Mouse (Mus musculus) heart, postnatal 10 days (tissue): ENCODE measurements around the gene Ak8. TPM values are rescaled to one million over a fixed set of nuclear protein-coding genes. Genes with fewer than 3 reads are reported as not detected.

ENCODE experiments used
- DNase-seq, 2 experiments: peaks; one replicate each; pipeline ENCODE4 v3.0.0; 2021
- intact Hi-C: fragments of 180-260 bp; cut with DNase I; formaldehyde crosslinking; loops from one replicate; pipeline ENCODE4 v1.15.1; 2025
- total RNA-seq, 2 experiments: library from RNA; stranded (reverse); gene quantifications; 2 replicates each; pipeline ENCODE4 v1.2.3; 2021

Gene Ak8
- not detected for total RNA-seq

- intact Hi-C loops = no loop called here
- peak; percentile 84 to 93 for DNase-seq
These were observed at the start of gene Ak8, which contains the start of gene Spaca9 for GRCm38 (mm10) chr2:28699361-28700335. Ak8 (plus strand) TSS chr2:28700164. Spaca9 (minus strand) TSS chr2:28699727.

GRCm38 (mm10) chr2:28650526-28650925, 49.4 kb upstream of the Ak8 start:
- DNase-seq = peak in 1 of 2 experiments; percentile 4
- intact Hi-C loops = no loop called here

- intact Hi-C loops = no loop called here
- DNase-seq = no peak
These were observed 46.6 kb upstream of the Ak8 start for GRCm38 (mm10) chr2:28653351-28653750.

- DNase-seq = peak in 1 of 2 experiments; percentile 25
- intact Hi-C loops = no loop called here
These were observed 45.7 kb upstream of the Ak8 start for GRCm38 (mm10) chr2:28654295-28654694.

- DNase-seq = no peak
- intact Hi-C loops = no loop called here
These were observed 43.7 kb upstream of the Ak8 start for GRCm38 (mm10) chr2:28656216-28656615.

GRCm38 (mm10) chr2:28662891-28663290, 37.1 kb upstream of the Ak8 start:
- intact Hi-C loops = no loop called here

DNA sequence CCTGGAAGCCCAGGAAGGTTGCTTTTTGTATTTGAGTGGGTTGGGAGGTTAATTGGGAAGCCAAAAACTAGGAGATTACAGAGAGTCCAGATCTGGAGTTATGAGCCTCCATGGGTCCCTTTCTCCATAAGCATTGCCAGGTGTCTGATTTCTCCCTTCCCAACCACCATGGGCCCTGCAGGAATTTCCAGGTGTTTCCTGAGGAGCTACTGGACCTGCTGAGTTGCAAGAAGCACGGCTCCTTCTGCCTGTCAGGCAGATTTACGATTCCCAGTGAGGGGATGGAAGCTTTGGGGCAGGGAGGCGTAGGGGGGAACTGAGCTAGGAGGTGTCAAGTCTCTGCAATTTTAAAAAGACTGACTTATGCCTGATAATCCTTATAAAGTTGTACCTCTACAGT, 34.1 kb upstream of the Ak8 start:
- DNase-seq = no peak
- intact Hi-C loops = no loop called here

More at GRCm38 (mm10) chr2:28662891-28663290, 37.1 kb upstream of the Ak8 start:
- no peak for DNase-seq

DNA sequence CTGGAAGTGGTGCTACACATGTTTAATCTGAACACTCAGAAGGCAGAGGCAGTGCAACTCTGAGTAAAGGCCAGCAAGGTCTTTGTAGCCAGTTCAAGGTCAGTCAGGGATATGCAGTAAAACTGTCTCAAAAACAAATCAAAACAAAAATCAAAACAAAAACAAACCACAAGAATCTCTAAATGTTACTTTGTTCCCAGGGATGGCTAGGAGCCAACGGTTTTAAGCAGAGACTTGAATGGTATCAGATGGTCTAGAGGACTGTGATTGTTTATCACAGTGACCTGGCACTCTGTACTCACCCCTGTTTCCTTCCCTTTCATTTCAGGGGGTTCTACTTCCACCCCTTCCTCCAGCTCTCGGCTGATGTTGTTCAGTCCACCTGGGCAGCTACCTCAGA, 28.5 kb upstream of the Ak8 start:
- no peak for DNase-seq
- intact Hi-C loops = no loop called here

GRCm38 (mm10) chr2:28676005-28676404, 24.0 kb upstream of the Ak8 start:
- no peak for DNase-seq
- intact Hi-C loops = no loop called here

DNA sequence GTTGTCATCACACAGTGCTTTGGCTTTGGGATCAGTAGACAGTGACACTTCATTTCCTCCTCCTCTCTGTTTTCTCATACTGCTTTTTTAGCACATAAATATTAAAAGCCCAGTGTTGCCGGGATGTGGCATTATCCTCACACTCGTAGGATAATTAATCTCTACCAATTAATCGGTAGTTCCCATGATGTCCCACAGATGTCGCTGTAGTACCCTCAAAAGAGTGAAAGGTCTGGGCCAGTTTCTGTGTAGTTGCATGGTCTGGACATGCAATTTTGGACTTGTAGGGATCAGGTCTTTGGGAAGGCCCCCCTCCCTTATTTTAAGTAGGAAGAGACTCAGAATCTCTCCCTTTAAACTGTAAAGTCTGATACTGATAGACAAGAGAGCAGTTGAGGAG, 19.3 kb upstream of the Ak8 start:
- DNase-seq = peak; percentile 20 to 56
- intact Hi-C loops = no loop called here

DNA sequence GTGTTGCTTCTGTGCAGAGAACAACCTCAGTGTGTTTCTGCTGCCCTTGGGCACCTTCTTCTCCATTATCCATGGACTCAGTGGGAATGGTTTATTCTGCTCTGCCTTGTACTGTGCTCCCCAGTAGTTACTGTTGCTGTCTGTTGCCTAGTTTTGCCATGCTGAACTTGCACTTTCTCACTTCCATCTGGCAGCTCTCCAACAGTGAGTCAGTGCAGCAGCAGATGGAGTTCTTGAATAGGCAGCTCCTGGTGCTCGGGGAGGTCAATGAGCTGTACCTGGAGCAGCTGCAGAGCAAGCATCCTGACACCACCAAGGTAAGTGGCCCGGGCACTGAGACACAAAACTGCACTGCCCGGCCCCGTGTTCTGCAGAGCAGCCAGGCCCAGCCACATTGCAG, 18.2 kb upstream of the Ak8 start:
- intact Hi-C loops = no loop called here

DNA sequence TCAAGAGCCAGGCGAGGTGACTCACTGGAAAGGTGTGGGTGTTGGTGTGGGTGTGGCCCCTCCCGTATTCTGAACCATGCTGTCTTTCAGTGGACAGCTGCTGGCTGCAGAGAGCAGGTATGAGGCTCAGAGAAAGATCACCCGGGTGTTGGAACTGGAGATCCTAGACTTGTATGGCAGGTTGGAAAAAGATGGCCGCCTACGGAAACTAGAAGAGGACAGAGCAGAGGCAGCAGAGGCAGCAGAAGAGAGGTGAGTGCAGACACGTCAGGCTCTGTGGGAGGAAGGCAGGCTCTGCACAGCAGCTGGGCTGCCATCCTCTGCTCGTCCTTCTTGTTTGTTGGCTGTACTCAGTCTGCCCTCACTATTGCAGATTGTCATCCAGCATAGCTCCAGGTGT, 14.1 kb upstream of the Ak8 start:
- intact Hi-C loops = loop anchor here (5.0 kb wide), 1 partner anchor 366 kb away; no protein-coding TSS in a partner anchor
- DNase-seq = no peak

More for the DNA sequence above, 18.2 kb upstream of the Ak8 start:
- peak; percentile 54 to 55 for DNase-seq

DNA sequence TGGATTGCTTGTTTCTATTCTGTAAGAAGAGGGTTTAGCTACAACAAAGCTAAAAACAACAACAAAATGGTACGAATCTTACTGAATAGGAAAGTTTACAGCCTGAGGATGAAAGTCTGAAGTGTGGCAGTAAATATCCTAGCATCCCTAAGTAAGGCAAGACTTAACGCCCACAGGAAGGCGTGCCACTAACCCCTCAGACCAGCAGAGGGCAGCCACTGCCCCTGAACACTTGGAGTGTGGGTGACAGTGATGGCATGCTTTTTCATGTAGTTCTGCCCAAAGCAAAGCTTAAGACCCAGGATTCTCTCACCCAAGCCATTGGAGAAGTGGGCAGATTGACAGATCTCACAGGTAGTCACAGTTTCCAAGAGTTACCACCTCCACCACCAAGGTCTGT, 11.5 kb upstream of the Ak8 start:
- DNase-seq = peak in 1 of 2 experiments; percentile 31
- intact Hi-C loops = loop anchor here (5.0 kb wide), 1 partner anchor 364 kb away; no protein-coding TSS in a partner anchor

GRCm38 (mm10) chr2:28692692-28693091, 7.3 kb upstream of the Ak8 start:
- DNase-seq = no peak
- intact Hi-C loops = no loop called here

DNA sequence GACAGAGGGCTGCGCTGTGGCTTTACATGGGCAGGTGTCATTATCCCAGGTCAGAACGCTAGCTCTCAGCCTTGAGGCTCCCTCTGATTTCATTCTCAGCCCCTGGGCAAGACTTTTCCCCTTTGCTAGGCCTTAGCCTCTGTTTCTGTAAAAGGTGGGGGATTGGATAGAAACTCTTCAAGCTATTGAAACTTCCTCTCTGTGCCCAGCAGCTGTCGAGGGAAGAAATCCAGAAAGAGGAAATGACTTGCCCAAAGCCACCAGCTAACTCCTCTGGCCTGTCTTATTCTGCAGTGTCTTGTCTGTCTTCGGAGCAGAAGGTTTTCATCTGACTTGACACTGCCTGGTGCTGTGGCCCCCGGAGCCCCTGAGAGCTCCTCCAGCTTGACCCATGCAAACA, 1.4 kb upstream of the Ak8 start:
- intact Hi-C loops = no loop called here
- DNase-seq = no peak

DNA sequence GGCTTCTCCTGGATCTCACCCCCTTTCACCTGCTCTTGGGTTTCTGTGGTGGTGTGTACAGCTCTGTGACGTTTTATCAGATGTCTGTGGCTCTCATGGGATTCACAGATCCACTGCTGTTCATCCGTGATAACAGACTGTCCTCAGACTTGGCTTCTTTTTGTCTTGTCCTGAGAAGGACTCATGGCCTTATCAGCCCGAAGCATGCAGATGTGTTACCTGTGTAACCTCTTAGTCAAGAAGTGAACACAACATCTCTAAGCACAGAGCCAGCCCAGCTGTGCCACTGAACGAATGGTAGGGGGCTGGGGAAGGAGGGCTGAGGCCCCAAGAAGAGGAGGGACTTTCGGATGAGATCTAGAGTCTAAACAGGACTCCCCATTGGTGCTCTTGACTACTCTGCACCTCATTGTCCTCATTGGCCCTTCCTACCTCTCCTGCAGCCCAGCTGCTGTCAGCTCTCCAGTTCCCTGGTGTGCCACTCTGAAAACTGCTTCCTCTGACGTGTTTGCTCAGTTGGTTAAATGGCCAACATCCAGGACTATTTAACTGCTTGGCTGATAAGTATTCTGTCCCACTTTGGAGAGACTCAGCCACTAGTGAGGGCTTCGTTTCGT, 1.8 kb downstream of the Ak8 start:
- intact Hi-C loops = no loop called here
- no peak for DNase-seq

GRCm38 (mm10) chr2:28706106-28706636, 6.2 kb downstream of the Ak8 start:
- no peak for DNase-seq
- intact Hi-C loops = no loop called here

DNA sequence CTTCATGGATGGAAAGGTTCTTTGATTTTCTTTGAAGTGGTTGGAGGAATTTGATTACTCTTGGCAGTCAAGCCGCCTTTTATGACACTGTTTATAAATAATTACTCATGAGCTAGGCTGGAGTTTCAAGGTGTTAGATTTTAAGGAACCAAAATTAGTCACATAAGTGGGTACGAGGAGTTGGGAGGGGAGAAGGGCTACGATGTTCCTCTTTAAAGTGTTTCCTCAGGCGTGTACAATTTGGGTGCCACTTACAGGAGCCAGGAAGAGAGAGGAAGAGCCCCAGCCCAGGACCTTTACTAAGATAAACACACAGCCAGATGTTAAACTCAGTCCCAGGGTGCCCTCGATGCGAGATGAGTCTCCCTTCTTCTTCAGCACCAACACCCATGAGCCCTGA, 6.8 kb downstream of the Ak8 start:
- intact Hi-C loops = no loop called here
- DNase-seq = no peak

GRCm38 (mm10) chr2:28713036-28713435, 13.1 kb downstream of the Ak8 start:
- no peak for DNase-seq
- intact Hi-C loops = no loop called here

DNA sequence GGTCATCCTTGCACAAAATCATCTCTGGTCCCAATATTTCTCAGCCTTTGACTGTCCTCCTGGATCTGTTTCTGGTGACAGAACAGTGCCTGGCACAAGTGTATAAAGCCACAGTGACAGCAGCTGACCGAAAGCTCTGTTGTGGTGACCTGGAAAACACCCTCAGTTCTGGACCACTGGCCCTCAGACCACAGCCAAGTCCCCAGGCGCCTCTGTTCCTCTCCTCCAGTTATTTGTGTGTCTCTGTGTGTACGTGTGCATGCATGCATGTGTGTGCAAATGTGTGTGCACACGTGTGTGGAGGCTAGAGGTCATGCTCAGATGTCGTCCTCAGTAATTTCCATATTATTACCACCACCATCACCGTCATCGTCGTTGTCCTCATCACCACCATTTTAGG, 22.5 kb downstream of the Ak8 start:
- DNase-seq = no peak
- intact Hi-C loops = no loop called here

- no peak for DNase-seq
- intact Hi-C loops = no loop called here
These were observed 23.9 kb downstream of the Ak8 start for GRCm38 (mm10) chr2:28723912-28724311.
